ENCODE assay signal across 8 mouse cellular contexts in the genomic region with DNA sequence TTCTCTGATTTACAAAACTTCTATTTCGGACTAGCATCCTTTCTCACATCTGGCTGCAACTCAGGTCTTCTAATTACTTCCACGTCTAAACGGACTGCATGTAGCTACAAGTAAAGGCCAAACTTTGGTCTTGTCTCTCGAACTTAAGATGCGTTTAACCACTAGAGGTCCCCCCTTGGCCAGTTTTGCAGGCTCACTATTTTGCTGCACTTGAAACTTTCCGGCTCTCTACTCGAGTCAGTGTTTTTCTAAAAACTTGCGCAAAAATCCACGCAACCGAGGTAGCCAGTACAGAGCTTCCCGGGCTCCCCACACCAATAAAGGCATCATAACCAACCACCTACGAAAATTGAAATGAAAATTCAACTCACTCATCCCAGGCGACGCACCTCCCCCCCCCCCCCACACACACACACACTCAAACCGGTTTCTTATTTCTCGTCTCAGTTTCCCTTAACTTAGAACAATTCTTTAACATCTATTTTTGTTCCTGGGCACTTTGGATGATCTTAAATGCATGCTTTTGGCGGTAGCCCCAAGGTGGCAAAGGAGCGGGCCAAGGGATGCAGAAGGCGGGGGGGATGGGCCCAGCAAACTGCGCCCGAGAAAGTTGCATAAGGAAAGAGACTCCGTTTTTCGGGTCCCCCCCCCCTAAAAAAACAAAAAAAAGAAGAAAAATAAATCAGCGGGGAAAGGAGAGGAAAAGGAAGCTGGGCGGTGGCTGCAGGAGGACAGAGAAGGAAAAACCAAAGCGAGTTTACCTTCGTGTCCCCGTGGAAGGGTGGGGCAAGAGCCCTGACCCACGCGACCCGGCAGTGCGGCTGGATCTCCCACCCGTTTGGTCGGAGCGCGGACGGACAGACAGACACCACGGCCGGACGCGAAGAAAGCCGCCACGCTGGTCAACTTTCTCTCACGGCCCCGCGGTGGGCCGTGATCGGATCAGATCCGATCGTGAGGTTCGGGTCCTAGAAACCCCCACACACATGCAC. TPM values are rescaled to one million over a fixed set of nuclear protein-coding genes. Genes with fewer than 3 reads are reported as not detected.
A peak's percentile ranks its signal among the peaks of the same experiment; 100 is the strongest.
DNase-seq lines count a peak whose midpoint lies in the region; ATAC-seq lines count a peak whose summit lies in the region.

No protein-coding gene starts in this region.

- under 1% methylated on average over 51 of the region's 51 CpGs for WGBS in forebrain, embryonic 11.5 days
- under 1% methylated on average over 51 of the region's 51 CpGs for WGBS in heart, embryonic 15.5 days
- 4% methylated on average over 51 of the region's 51 CpGs for WGBS in liver, embryonic 12.5 days (ENCODE audit: insufficient replicate concordance)

- H3K4me2 ChIP-seq in forebrain, embryonic 11.5 days (ENCODE audit: low read depth, low read length, severe bottlenecking), result peak overlapping the region; percentile 76
- H3K4me2 ChIP-seq in heart, embryonic 15.5 days, result peak overlapping the region; percentile 92
- peak overlapping the region; percentile 91 for H3K4me2 ChIP-seq in liver, embryonic 12.5 days

- H3K27me3 ChIP-seq in forebrain, embryonic 11.5 days (ENCODE audit: control insufficient read depth, insufficient read depth, low read length), result no peaks in the 10 kb centered on the region
- no peaks in the 10 kb centered on the region for H3K27me3 ChIP-seq in heart, embryonic 15.5 days
- H3K27me3 ChIP-seq in liver, embryonic 12.5 days (replicated peaks), result peaks cover 39% of the 10 kb centered on the region
- H3K27me3 ChIP-seq in splenic B cell, adult 2 months (ENCODE audit: control insufficient read depth, insufficient read depth, low read length, poor library complexity, severe bottlenecking), result no peaks in the 10 kb centered on the region; the same call in 1 of the 2 replicates

- H3K9ac ChIP-seq in forebrain, embryonic 11.5 days (ENCODE audit: low read length), result peak overlapping the region; percentile 93
- H3K9ac ChIP-seq in heart, embryonic 15.5 days, result peak overlapping the region; percentile 87
- peak overlapping the region; percentile 73 for H3K9ac ChIP-seq in liver, embryonic 12.5 days

- no peaks in the 10 kb centered on the region for H3K9me3 ChIP-seq in forebrain, embryonic 11.5 days (ENCODE audit: control insufficient read depth, low read length)
- H3K9me3 ChIP-seq in heart, embryonic 15.5 days (replicated peaks), result no peaks in the 10 kb centered on the region
- no peaks in the 10 kb centered on the region for H3K9me3 ChIP-seq in liver, embryonic 12.5 days (replicated peaks)

- H3K4me1 ChIP-seq in brown adipose tissue, adult 24 weeks (ENCODE audit: control insufficient read depth, insufficient read depth, insufficient read length, low read length), result no peaks in the 10 kb centered on the region
- H3K4me1 ChIP-seq in forebrain, embryonic 11.5 days (replicated peaks; ENCODE audit: control insufficient read depth, insufficient read depth, low read length), result peaks cover 1% of the 10 kb centered on the region; the same call in 1 of the 2 replicates
- peaks cover 10% of the 10 kb centered on the region for H3K4me1 ChIP-seq in heart, embryonic 15.5 days (replicated peaks)
- H3K4me1 ChIP-seq in liver, embryonic 12.5 days, result peaks cover 20% of the 10 kb centered on the region

- ATAC-seq in forebrain, embryonic 11.5 days (replicated peaks; ENCODE audit: low FRiP score), result 0 out of 2 replicates have a peak, but pooled peaks have one; percentile 1
- no peak for ATAC-seq in heart, embryonic 15.5 days (replicated peaks; ENCODE audit: insufficient number of reproducible peaks, insufficient read depth, low FRiP score, low read depth)
- ATAC-seq in liver, embryonic 12.5 days, result no peak

- 0 out of 2 replicates have a peak overlapping the region, but pooled peaks have one; percentile 42 for H3K27ac ChIP-seq in brown adipose tissue, adult 24 weeks (replicated peaks; ENCODE audit: low read depth, low read length)
- H3K27ac ChIP-seq in forebrain, embryonic 11.5 days (ENCODE audit: low read depth, low read length), result peak overlapping the region; percentile 92
- H3K27ac ChIP-seq in heart, embryonic 15.5 days, result peak overlapping the region; percentile 92
- H3K27ac ChIP-seq in liver, embryonic 12.5 days, result peak overlapping the region; percentile 72; the same call in 1 of the 2 replicates

- peak; percentile 92 for DNase-seq in CD4-positive, CD25-positive, alpha-beta regulatory T cell, adult 2 months (ENCODE audit: low read depth, low spot score)
- DNase-seq in forebrain, embryonic 11.5 days (ENCODE audit: low spot score), result peak; percentile 84
- DNase-seq in kidney, postnatal 14 days, result peak; percentile 91
- peak; percentile 92 for DNase-seq in naive thymus-derived CD4-positive, alpha-beta T cell, adult 2 months (ENCODE audit: low read depth)
- peak; percentile 93 for DNase-seq in splenic B cell, adult 2 months (ENCODE audit: low read depth, low spot score)

- H3K4me3 ChIP-seq in brown adipose tissue, adult 24 weeks (ENCODE audit: insufficient read depth, low read depth, low read length), result peak overlapping the region; percentile 99
- peak overlapping the region; percentile 83 for H3K4me3 ChIP-seq in forebrain, embryonic 11.5 days (ENCODE audit: low read depth, low read length)
- peak overlapping the region; percentile 90 for H3K4me3 ChIP-seq in heart, embryonic 15.5 days
- H3K4me3 ChIP-seq in liver, embryonic 12.5 days, result peak overlapping the region; percentile 70

- no peaks in the 10 kb centered on the region; the same call in 1 of the 2 replicates for H3K36me3 ChIP-seq in forebrain, embryonic 11.5 days (ENCODE audit: control insufficient read depth, insufficient read depth, low read length)
- no peaks in the 10 kb centered on the region for H3K36me3 ChIP-seq in heart, embryonic 15.5 days
- no peaks in the 10 kb centered on the region for H3K36me3 ChIP-seq in liver, embryonic 12.5 days
- no peaks in the 10 kb centered on the region for H3K36me3 ChIP-seq in splenic B cell, adult 2 months (ENCODE audit: control insufficient read depth, insufficient read depth, low read length, poor library complexity, severe bottlenecking)

RNA-seq across cellular contexts. Expression of a gene that starts 2.5 kb away (rescaled TPM):
- polyA plus RNA-seq in brown adipose tissue, adult 24 weeks (2012; ENCODE audit: insufficient read depth, insufficient read length, missing spikeins), result 5.2 TPM in 2 replicates
- polyA plus RNA-seq in forebrain, embryonic 11.5 days (2014; fragmentation: Nextera tagmentation; extraction: Ambion mirVana), result 21.5 and 23.2 TPM in 2 replicates
- 7.4 and 8.3 TPM in 2 replicates for polyA plus RNA-seq in heart, embryonic 15.5 days (2015; fragmentation: Nextera tagmentation; extraction: Ambion mirVana)
- 3.9 and 4.1 TPM in 2 replicates for polyA plus RNA-seq in liver, embryonic 12.5 days (2016; fragmentation: Nextera tagmentation; extraction: Ambion mirVana)

Comparison
In these comparisons a context has a peak if more than half of its experiments do, and no peak if none do; other contexts are left out.
1. H3K27ac ChIP-seq: peak in every context shown above with its lines; median percentile 92 in forebrain, embryonic 11.5 days; 92 in heart, embryonic 15.5 days; 72 in liver, embryonic 12.5 days; 42 in brown adipose tissue, adult 24 weeks.